Mouse (Mus musculus) brain, embryonic 14.5 days (tissue): ENCODE data around the gene Zfp362.
A peak's percentile ranks its signal among the peaks of the same experiment; 100 is the strongest.

ENCODE experiments used
- CTCF ChIP-seq: fragments of 200-500 bp; IDR thresholded peaks from 2 replicates; pipeline ENCODE4 v1.5.1; 2012; ENCODE audit warnings: inconsistent platforms, mild to moderate bottlenecking, moderate library complexity, borderline replicate concordance; ENCODE audit not compliant: insufficient read depth, insufficient read length; ENCODE audit errors: extremely low read depth
- POLR2A ChIP-seq: fragments of 200-500 bp; IDR thresholded peaks from 2 replicates; pipeline ENCODE4 v1.6.1; 2012; ENCODE audit warnings: mild to moderate bottlenecking, inconsistent platforms, borderline replicate concordance; ENCODE audit not compliant: poor library complexity, insufficient read depth, insufficient read length, severe bottlenecking; ENCODE audit errors: extremely low read depth

DNA sequence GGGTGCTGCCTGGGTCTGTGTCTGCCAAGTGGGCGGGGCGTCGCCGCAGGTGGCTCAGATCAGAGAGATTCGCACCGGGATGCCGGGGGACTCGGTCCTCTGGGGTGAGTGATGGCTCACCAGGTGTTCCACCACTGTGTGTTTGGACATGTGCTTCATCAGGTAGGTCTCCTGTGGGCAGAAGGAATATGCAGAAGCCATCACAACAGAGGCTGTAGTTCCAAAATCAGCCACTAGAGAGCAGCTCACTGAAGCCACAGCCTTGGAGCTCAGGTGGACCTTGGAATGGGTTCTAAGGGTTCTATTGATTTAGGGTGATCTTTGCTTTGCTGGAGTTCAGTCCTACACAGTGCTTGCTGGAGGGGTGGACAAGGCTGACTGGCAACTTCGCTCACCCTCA lies 31.4 kb downstream of the Zfp362 start:
- TF ChIP-seq POLR2A (no peak), CTCF (peak; percentile 73; the same call in 1 of the 2 replicates)
